Mouse (Mus musculus) adrenal gland, postnatal 14 days (tissue): ENCODE measurements around the gene Ubtd1. TPM values are rescaled to one million over a fixed set of nuclear protein-coding genes. Genes with fewer than 3 reads are reported as not detected.

Source experiments
- DNase-seq: peaks from one replicate; pipeline ENCODE4 v3.0.0; 2021; ENCODE audit warnings: mixed read lengths
- total RNA-seq: library from RNA; stranded (reverse); gene quantifications from 2 replicates; pipeline ENCODE4 v1.2.3, GENCODE M21; 2021

The Ubtd1 gene
- total RNA-seq, 1 experiment from 2014 or later = 13.9 TPM

DNA sequence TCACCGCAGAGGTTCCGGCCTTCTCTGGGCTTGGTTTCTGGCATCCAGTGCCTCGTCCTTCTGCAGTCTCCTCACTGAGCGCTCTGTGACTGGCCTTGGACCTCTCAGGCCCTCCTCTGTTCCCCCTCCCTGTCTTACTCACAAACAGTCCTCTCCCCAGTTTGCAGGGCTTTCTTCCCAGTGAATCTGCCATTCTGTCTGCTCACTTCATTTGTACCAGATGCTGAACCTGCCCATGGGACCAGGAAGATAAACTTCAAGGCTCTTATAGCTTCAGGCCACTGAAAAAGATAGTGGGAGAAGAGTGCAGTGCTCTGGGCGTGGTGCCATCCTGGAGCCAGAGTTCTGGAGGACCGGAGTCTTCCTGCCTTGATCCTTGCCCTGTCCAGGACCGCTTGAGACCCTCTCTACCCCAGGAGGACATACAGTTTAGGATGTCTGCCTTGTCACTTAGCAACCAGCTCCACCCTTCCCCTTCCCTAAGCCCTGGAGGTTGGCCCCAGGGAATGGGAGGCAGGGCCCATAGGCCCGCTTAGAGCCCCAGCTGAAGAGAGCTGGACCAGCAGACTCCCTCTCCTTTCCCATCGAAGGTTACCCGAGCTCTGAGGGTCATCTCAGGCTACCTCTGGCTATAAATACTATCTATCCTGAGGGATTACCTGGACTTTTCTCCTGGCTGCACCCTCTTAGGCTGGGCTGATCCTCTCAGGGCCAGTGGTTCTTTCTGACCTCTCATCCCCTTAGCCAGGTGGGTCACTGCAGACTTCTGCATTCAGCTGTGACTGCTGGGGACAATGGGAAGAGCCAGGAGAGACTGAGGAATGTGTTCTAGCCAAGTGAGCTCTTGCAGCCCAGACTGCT is 40.3 kb downstream of the Ubtd1 start:
- DNase-seq = peak; percentile 67

DNA sequence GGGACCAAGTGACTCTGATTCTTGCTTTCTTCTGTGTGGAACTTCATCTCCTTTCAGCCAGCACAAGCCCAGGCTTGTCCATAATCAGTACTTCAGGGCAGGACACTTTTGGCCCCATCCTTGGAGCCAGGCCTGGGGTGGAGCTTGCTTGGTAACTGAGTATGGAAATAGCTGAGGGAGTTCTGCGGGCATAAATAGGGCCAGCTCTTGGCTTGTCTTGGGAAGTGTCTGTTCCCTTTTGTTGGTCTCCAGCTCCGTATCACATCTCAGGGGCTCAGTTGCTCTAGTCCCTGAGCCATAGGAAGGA is 40.9 kb downstream of the Ubtd1 start:
- DNase-seq = no peak

DNA sequence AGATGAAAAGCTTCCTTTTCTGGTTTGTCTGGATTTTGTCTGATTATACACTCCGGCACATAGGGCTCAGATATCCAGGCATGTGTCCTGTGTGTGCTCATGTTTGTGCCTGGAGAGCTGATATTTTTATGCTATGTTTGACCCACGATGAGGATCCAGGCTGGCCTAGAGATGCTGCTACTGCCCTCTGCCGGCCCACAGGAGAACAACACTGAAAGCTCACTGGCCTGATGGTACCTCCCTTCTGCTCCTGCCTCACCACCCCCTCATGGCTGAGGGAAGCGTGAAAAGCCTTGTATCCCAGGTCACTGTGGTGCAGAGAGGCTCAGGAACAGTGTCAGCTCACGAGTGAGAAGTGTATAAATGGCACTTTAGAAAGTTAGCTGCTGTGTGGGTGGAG is 44.6 kb downstream of the Ubtd1 start:
- DNase-seq = peak; percentile 87

DNA sequence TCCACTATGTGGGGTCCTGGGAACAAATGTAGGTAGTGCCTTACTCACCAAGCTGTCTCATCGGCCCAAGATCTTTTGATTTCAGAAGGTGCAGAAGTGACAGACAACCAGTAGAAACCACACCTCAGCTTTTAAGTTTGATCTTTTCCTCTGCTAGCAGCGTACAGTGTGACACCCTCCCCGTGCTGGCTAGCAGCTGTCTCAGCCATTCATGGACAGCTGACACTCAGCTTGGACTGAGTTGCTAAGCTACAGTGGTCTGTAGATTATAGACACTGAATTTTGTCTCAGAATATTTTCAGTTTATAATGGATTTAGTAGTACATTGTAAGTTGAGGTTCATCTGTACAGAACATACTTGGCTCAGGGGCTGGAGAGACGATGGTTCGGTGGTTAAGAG is 49.5 kb downstream of the Ubtd1 start:
- no peak for DNase-seq

DNA sequence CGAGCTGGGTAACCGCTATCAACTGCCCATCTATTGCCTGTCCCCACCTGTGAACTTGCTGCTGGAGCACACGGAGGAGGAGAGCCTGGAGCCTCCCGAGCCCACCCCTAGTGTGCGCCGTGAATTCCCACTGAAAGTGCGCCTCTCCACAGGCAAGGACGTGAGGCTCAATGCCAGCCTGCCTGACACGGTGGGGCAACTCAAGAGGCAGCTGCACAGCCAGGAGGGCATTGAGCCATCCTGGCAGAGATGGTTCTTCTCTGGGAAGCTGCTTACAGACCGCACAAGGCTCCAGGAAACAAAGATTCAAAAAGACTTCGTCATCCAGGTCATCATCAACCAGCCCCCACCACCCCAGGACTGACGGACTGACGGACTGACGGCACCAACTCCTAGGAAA is 52.0 kb downstream of the Ubtd1 start:
- peak; percentile 29 for DNase-seq

DNA sequence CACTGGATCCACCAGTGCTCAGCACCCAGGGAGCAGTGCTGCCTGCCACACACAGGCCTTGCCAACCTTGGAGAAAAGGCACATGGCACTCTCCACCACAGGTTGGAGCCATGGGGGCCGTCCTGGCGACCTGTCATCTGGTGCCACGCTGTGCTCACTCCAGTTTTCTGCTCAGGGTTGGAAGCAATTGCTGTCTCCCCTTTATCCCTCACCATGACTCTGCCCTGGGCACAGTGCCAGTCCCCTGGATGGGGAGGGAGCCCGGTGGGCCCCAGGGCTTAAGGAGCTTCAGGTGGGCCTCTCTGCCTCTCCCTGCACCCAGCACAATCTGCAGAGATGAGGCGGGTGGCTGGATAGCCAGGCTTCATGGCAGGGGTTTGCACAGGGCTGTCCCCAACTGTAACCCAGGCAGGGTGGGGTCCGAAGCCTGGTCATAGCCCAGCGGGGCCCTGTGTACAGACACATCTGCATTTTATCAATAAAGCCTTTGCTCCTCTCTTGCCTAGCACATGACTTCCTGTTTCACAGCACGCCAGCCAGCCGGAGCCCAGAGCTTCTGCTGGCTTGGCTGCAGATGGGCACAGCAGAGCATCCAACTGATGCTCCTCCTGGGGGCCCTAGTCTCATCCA is 52.7 kb downstream of the Ubtd1 start:
- peak; percentile 36 for DNase-seq

DNA sequence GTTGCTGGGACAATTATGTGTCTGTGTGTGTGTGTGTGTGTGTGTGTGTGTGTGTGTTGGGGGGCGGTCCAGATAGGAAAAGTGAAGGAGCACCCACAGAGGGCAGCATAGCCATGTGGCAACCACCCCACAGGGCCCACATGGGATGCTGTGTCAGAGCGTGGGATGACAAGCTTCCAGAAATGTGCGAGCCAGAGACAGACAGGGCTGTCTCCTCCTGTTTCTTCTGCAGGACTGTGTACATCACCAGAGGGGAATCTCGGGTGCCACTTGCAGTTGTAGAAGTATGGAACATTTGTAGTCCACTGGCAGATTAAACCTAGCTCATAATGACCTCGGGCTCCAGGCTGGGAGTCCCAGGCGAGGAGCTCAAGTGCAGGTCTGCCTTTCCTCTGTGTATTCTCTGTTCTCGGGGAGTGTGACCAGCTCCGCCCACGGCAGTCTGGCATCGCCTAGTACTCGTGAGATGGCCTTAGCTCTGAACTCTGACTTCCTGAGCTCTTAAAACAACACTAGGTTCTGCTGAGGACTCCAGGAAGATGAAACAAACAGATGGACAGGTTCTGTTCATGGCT is 53.4 kb downstream of the Ubtd1 start:
- DNase-seq = no peak

DNA sequence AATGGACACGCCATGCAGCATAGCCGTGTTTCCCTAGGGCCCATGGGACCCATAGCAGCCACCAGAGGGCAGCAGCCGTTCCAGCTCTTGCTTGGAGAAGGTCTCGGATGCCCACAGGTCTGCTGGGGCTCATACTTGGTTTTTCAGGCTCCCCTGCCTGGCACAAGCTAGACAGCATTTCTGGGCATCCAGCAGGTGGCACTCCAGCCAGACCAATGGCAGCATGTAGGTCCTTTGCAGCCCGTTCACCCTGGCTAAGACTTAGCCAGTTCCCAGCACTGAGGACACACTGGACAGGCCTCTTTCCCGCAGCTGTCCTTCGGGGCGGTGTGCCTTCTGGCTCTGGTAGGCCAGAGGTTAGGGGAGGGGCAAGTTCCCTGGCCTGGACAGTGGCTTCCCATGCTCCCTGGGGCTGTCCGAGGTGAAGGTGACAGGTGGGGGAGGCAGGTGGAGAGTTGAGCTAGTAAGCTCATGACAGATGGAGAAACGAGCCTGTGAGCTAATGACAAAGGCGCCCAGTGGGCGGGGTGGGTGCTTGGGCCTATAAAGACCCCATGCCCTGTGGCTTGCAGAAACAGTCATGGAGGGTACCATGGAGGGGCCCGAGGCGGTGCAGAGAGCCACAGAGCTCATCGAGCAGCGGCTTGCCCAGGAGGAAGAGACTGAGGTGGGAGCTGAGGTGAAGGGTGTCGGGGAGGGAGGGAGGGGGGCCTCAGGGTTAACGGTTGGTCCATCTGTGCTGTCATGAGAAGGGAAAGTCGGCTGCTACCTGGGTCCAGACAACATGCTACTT is 54.1 kb downstream of the Ubtd1 start, which contains the start of gene Ankrd2:
Ankrd2 (plus strand) TSS at position 545 of the 793 bp plus-strand sequence.
- DNase-seq = peak; percentile 93

DNA sequence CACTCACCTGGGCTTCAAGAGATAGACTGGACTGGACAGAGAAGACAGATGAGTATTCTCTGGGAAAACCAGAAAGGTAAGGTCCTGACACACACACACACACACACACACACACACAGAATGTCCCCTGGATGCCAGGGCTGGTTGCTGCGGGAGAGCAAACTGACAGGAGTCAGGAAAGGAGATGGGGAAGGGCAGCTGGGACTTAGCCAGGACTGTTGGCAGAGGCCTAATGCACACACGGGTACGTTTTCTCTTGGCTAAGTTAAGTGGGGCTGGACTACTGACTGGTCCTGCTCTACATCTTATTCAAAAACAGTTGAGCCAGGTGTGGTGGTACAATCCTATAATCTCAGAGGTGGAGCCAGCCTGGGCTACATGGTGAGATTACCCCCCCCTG is 54.8 kb downstream of the Ubtd1 start:
- no peak for DNase-seq

DNA sequence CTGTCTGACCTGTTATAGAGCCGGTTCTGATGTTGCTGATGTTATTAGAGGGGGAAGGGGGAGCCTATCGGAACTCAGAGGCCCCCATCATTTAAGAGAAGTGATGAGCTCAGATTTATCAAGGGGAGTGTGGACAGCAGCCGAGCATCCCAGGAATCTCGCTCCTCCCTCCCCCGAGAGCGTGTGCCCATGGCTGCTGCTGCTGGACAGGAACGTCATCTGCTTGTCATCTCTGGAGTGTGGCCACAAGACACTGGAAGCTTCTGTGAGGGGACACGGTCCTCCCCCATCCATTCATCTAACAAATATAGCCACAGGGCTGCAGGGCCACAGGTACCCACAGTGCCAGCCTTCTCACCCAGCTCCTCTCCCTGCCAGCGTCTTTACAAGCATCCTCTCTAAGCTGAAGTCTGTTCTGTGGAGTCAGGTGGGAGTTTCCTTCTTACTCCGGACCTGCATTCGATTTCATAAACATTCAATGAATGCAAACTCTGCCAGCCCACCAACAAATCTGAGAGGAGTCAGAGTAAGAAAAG is 55.7 kb downstream of the Ubtd1 start:
- no peak for DNase-seq

DNA sequence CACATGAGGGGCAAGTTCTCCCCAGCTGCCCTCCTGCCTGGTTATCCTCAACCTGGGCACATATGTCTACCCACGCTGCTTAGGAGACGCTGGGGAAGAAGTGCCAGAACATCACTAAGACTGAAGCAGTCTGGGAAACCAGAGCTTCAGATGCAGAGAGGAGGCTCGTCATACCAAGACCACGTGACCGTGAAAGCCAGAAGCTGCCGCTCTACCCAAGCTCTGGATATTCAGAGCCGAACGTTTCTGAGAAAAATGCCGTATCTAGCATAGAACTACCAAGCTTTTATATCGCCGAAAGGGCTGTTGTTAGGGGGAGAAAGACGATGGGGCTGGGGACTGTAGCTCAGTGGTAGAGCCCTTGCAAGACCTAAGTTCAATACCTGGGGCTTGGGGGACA is 56.7 kb downstream of the Ubtd1 start:
- DNase-seq = no peak

DNA sequence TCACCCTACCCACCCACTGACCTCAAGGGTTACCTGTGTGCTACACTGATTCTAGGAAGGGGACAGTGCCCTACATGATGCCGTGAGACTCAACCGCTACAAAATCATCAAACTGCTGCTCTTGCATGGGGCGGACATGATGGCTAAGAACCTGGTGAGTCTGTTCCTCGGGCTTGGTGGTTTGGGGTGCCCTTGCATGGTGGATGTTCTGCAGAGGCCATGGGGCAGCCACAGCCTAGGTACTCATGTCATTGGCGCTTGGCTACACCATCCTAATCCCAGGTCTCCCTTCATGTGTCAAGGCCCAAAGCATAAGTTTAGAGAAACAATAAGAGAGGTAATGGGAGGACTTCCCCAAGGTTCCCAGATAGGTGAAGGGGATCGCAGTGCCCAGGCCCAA is 62.4 kb downstream of the Ubtd1 start:
- no peak for DNase-seq

DNA sequence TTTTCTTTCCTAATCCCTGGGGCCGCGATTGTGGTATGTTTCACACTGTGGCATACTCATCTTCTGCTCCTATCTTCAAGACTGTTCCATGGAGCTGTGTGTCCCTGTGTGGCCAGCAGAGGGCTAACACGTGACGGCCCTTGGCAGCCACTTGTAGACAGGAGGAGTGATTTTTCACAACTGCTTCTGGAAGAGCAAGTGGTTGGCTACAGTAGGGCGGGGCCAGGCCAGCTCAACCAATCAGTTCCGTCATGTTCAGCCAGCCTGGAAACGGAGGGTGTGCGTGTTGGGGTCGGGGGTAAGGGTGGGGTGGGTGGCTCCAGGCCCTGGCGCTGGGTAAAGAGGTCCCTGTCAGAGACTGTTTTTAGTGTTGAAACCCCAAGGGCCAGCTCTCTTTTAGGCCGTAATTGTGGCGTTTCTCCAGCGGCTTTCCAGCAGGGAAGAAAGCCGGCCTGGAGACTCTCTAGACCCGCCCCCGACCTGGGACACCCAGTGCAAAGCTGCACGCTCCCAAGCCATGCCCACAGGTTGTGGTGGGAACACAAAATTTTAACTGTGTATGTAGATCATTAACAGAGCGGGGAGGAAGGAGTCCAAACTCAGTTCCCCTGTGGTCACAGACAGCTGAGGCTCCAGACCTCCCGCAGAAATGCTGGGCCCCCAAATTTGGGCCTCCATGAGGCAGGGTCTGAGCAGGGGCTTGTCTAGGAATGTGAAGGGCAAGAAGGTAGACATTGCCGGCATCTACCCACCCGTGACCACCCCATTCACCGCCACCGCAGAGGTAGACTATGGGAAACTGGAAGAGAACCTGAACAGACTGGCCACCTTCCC is 63.9 kb downstream of the Ubtd1 start, which contains the start of gene Hoga1:
Hoga1 (plus strand) TSS at position 342 of the 834 bp plus-strand sequence.
- peak; percentile 90 for DNase-seq

DNA sequence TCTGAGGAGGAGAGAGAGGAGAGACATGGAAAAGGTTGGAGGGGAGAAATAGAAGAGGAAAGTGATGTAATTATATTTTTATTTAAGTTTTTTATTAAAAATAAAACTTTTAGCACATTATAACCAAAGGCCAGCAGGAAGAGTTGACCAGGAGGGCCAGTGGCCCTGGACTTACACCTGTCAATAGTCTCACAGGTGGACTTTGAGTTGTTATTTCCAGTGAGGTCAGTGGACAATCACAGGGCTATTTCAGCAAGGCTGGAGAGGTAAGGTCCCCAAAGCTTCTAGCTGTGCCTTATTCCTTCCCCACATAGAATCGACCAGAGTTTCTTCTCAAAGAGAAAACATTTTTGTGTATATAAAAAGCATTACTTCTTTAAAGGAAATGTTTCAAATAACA is 68.7 kb downstream of the Ubtd1 start:
- no peak for DNase-seq

DNA sequence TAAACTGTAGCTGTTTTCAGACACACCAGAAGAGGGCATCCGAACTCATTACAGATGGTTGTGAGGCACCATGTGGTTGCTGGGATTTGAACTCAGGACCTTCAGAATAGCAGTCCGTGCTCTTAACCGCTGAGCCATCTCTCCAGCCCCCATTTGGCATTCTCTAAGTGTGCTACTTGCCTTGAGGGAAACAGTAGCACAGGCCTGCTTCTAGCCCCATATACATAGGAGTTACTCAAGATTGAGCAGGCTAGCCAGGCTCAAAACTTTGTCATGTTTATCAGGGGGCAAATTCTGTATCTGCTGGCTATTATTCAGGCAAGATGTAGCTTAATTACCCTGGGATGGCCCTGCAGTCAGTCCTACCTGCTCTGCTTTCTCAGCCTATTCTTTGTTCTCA is 69.8 kb downstream of the Ubtd1 start:
- no peak for DNase-seq

DNA sequence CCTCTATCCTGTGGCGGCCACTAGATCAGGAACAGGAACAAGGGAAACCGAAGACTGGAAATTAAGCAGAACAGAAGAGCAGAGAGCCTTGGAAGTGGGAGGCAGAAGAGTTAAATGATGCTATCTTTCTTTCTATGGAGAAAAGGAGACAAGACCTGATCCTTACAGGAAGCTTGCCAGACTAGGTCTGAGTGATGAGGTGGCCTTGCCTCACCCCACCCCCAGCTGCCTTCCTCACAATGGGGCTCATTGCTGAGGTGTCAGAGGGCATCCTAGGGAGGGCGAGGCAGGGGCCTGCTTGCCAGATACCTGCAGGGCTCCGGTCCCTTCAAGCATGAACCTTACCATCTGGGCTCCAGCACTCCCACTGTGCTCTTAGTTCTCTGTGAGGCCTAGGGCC is 70.4 kb downstream of the Ubtd1 start, which contains the start of gene 4933411K16Rik:
4933411K16Rik (plus strand) TSS at position 301 of the 400 bp plus-strand sequence.
- DNase-seq = no peak

DNA sequence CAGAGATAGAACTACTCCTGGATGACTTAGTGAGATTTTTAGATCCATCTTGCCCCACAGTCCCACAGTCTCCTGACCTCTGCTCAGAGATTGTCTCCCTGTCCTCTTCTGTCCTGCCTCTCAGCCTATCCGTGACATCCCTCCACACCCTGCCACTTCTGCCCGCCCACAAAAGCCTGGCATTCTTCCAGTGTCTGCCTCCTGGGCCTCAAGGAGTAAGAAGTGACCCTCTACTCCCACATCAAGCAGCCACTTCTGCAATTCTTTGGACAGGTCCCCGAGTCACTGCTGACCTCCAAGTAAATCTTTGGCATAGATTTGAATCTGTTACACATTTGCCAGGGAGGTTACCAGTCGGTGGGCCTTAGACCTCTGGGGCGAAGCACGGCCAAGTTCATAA is 72.7 kb downstream of the Ubtd1 start:
- DNase-seq = peak; percentile 45

DNA sequence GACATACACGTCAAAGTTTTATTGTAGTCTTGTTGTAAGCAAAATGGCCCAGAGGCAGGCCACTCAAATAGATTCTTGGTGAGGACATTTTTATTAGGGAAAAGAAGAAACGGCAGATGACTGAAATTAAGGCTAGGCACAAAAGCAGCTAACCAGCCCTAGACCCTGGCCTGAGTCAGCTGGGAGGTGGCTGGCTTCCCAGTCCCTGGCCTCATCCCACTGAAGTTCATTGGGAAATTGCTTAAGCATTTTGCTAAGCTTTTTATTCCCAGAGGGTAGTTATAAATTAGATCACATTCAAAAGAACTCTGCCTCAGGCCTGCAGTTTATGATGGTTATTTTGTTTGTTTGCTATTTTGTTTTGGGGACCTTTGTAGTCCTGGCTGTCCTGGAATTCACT is 74.3 kb downstream of the Ubtd1 start:
- peak; percentile 72 for DNase-seq

DNA sequence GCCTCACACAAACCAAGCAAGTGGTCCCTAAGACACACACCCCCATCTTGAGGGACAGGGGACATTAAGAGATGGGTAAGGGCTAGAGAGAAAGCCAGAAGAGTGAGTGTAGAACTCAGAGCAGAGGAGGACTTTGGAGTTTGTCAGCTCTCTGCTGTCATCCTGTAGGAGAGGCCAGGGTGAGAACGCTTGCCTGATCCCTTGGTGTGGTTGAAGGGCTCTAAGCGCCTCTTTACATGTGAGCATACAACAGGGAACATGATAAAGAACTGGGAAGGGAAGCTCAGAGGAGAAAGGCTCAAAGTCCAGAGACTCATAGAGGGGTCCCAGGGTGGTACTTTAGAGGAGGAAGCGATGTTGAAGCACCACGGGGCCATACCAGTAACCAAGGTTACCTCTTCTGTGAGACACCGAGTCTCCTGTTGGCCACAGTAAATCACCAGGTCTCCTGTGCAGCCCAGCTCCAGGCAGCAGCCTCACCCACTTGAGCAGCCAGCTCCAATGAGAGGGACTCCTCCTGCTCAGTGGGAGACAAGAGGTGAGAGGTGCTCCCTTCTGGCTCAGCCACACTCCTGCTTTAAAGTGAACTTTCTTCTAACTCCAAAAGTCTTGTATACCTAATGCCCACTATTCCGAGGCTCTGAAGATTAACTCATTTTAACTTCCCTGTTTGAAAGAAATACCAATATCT is 75.3 kb downstream of the Ubtd1 start:
- DNase-seq = no peak

DNA sequence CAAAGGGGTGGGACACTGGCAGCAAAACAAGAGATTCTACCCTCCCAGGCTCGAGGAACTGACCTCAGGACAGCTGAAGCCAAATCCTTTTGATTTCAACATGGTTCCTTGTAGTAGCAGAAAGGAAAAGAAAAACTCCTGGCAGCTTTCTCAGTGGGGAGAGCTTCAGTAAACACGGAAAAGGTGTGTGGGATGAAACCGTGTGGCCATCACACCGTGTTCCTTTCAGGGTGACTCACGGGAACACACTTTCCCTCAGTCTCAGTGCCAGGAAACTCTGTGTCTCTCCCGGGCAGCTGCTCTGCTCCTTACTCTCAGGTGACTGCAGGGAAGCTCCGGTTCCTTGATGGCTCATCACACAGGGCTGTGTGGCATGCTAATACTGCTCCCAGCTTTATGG is 76.9 kb downstream of the Ubtd1 start:
- no peak for DNase-seq

DNA sequence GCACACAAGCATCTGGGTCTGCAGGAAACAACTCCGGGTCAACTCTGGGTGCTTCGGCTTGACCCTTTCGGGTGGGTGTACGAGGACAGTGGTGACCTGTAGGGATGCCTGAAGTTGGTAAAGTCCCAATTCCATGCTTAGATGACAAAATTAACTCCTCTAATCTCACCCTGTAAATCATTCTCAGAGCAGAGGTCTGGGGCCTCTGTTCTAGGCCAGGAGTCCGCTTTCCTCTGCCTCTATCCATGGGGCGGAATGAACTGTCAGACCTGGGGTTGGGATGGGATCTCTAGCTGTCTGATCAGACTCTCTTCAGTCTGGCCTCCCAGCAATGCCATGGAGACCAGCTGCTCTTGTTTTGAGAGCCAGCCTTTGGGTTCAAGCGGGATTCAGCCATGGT is 79.9 kb downstream of the Ubtd1 start:
- DNase-seq = no peak
